Mouse (Mus musculus) lung, embryonic 14.5 days (tissue): ENCODE results near the gene Fgfr2. TPM values are rescaled to one million over a fixed set of nuclear protein-coding genes. Genes with fewer than 3 reads are reported as not detected.
A peak's percentile ranks its signal among the peaks of the same experiment; 100 is the strongest.

Experiments
- ATAC-seq: fragments of 200-750 bp; cut with Nextera tagmentation; 2 replicates; pipeline ENCODE4 v1.8.0; 2017; ENCODE audit warnings: mild to moderate bottlenecking, moderate TSS enrichment, moderate library complexity; ENCODE audit not compliant: insufficient read depth
- DNase-seq: peaks from one replicate; pipeline ENCODE4 v3.0.0-alpha.2; 2015
- H3K27ac ChIP-seq: fragments of 300-500 bp; sonication (generic); 2 replicates; pipeline ENCODE4 v1.5.1; 2014; ENCODE audit warnings: low read depth, mild to moderate bottlenecking, moderate library complexity
- H3K27me3 ChIP-seq: fragments of 300-500 bp; sonication (generic); 2 replicates; pipeline ENCODE4 v1.6.1; 2014; ENCODE audit warnings: low read length, control low read depth; ENCODE audit not compliant: insufficient read depth
- H3K36me3 ChIP-seq: fragments of 300-500 bp; sonication (generic); 2 replicates; pipeline ENCODE4 v1.6.1; 2014; ENCODE audit warnings: control low read depth; ENCODE audit not compliant: insufficient read depth
- H3K4me1 ChIP-seq: fragments of 300-500 bp; sonication (generic); 2 replicates; pipeline ENCODE4 v1.6.1; 2014; ENCODE audit warnings: antibody characterized with exemption, control low read depth; ENCODE audit not compliant: insufficient read depth
- H3K4me2 ChIP-seq: fragments of 300-500 bp; sonication (generic); 2 replicates; pipeline ENCODE4 v1.6.1; 2014; ENCODE audit warnings: mild to moderate bottlenecking
- H3K4me3 ChIP-seq: fragments of 300-500 bp; sonication (generic); 2 replicates; pipeline ENCODE4 v1.5.1; 2014; ENCODE audit warnings: low read depth, low read length
- H3K9ac ChIP-seq: fragments of 300-500 bp; sonication (generic); 2 replicates; pipeline ENCODE4 v1.6.1; 2014
- H3K9me3 ChIP-seq: fragments of 300-500 bp; sonication (generic); 2 replicates; pipeline ENCODE4 v1.6.1; 2016; ENCODE audit warnings: low read depth, low read length, control low read depth
- CTCF ChIP-seq: IDR thresholded peaks from 2 replicates; pipeline ENCODE4 v1.5.1; 2016; ENCODE audit warnings: antibody characterized with exemption, low read depth
- WGBS: fragments of 180-500 bp; shearing (Covaris S2); extraction: QIAGEN DNeasy Blood & Tissue Kit; methylation state at CpG from one replicate; pipeline ENCODE4 v1.1.7; 2014; 5-methylcytosine and 5-hydroxymethylcytosine counted together
- polyA plus RNA-seq: library from polyadenylated mRNA; unstranded; fragments of >200 nt; fragmentation: Nextera tagmentation; extraction: Ambion mirVana; gene quantifications from 2 replicates; pipeline ENCODE4 v1.2.1, GENCODE M21; 2014

Gene Fgfr2
- polyA plus RNA-seq, 1 experiment from 2014 or later = 179 TPM

GRCm38 (mm10) chr7:132615346-132615745, 507.8 kb downstream of the Fgfr2 start:
- no peak for ATAC-seq
- TF ChIP-seq CTCF = no peak
- Histone ChIP-seq H3K9me3 (no peaks in the 10 kb centered on the region), H3K4me3 (no peak overlapping the region), H3K9ac (no peak overlapping the region), H3K27me3 (no peaks in the 10 kb centered on the region), H3K4me2 (no peak overlapping the region), H3K27ac (no peak overlapping the region), H3K4me1 (no peaks in the 10 kb centered on the region; the same call in 1 of the 2 replicates), H3K36me3 (no peaks in the 10 kb centered on the region)
- 16% methylated on average over 3 of the region's 3 CpGs for WGBS
- DNase-seq = peak; percentile 26

- TF ChIP-seq CTCF = no peak
- DNase-seq (no peak), ATAC-seq (no peak)
- H3K4me3 ChIP-seq = no peak overlapping the region
- no peaks in the 10 kb centered on the region for H3K27me3 ChIP-seq
- no peaks in the 10 kb centered on the region for H3K36me3 ChIP-seq
- H3K4me2 ChIP-seq = no peak overlapping the region
- no peaks in the 10 kb centered on the region; the same call in 1 of the 2 replicates for H3K4me1 ChIP-seq
- H3K27ac ChIP-seq = no peak overlapping the region
- 93% methylated on average over 8 of the region's 8 CpGs for WGBS
- no peaks in the 10 kb centered on the region for H3K9me3 ChIP-seq
- no peak overlapping the region for H3K9ac ChIP-seq
Measured at GRCm38 (mm10) chr7:132611530-132611929, 511.6 kb downstream of the Fgfr2 start.

- Histone ChIP-seq H3K4me3 (peak within 1 kb of the TSS; percentile 63), H3K9ac (peak within 1 kb of the TSS; percentile 56), H3K36me3 (no peaks in the 10 kb centered on the region), H3K27me3 (no peaks in the 10 kb centered on the region), H3K9me3 (no peaks in the 10 kb centered on the region), H3K4me1 (no peaks in the 10 kb centered on the region; the same call in 1 of the 2 replicates), H3K27ac (no peak within 1 kb of the TSS), H3K4me2 (peak within 1 kb of the TSS; percentile 75)
- TF ChIP-seq CTCF = no peak
- ATAC-seq (peak; percentile 87), DNase-seq (peak; percentile 92)
- 7% methylated on average over 44 of the region's 44 CpGs for WGBS
Measured at GRCm38 (mm10) chr7:132610468-132611318, 512.5 kb downstream of the Fgfr2 start, which contains the start of gene Lhpp. Lhpp (plus strand) TSS chr7:132610638.

- TF ChIP-seq CTCF = no peak
- Histone ChIP-seq H3K4me1 (no peaks in the 10 kb centered on the region), H3K27me3 (0 out of 2 replicates have a peak, but pooled peaks cover 5% of the 10 kb centered on the region), H3K9ac (no peak overlapping the region), H3K27ac (no peak overlapping the region), H3K4me3 (no peak overlapping the region), H3K4me2 (no peak overlapping the region), H3K9me3 (no peaks in the 10 kb centered on the region), H3K36me3 (no peaks in the 10 kb centered on the region)
- ATAC-seq = no peak
- WGBS = 91% methylated on average over 4 of the region's 4 CpGs
- DNase-seq = no peak
Measured at GRCm38 (mm10) chr7:132608316-132609020, 514.7 kb downstream of the Fgfr2 start.

GRCm38 (mm10) chr7:132605689-132606088, 517.5 kb downstream of the Fgfr2 start:
- H3K4me1 ChIP-seq = no peaks in the 10 kb centered on the region
- no peaks in the 10 kb centered on the region for H3K36me3 ChIP-seq
- DNase-seq (no peak), ATAC-seq (no peak)
- TF ChIP-seq CTCF = no peak
- H3K4me3 ChIP-seq = no peak overlapping the region
- H3K9me3 ChIP-seq = no peaks in the 10 kb centered on the region
- H3K9ac ChIP-seq = no peak overlapping the region
- no peak overlapping the region for H3K27ac ChIP-seq
- H3K27me3 ChIP-seq = peaks cover 32% of the 10 kb centered on the region
- H3K4me2 ChIP-seq = no peak overlapping the region
- 54% methylated on average over 5 of the region's 5 CpGs for WGBS

GRCm38 (mm10) chr7:132604720-132605119, 518.4 kb downstream of the Fgfr2 start:
- Histone ChIP-seq H3K4me2 (no peak overlapping the region), H3K27ac (no peak overlapping the region), H3K4me1 (no peaks in the 10 kb centered on the region), H3K4me3 (no peak overlapping the region), H3K9ac (no peak overlapping the region), H3K36me3 (no peaks in the 10 kb centered on the region), H3K9me3 (no peaks in the 10 kb centered on the region), H3K27me3 (peaks cover 42% of the 10 kb centered on the region)
- DNase-seq (no peak), ATAC-seq (no peak)
- TF ChIP-seq CTCF = no peak
- WGBS = 81% methylated on average over 4 of the region's 4 CpGs

GRCm38 (mm10) chr7:132600926-132601325, 522.2 kb downstream of the Fgfr2 start:
- Histone ChIP-seq H3K4me2 (no peak overlapping the region), H3K27ac (no peak overlapping the region), H3K4me1 (0 out of 2 replicates have a peak, but pooled peaks cover 4% of the 10 kb centered on the region), H3K9me3 (no peaks in the 10 kb centered on the region), H3K36me3 (no peaks in the 10 kb centered on the region), H3K4me3 (no peak overlapping the region), H3K9ac (no peak overlapping the region), H3K27me3 (peaks cover 80% of the 10 kb centered on the region)
- 9% methylated on average over 8 of the region's 8 CpGs for WGBS
- ATAC-seq (no peak), DNase-seq (no peak)
- TF ChIP-seq CTCF = no peak
